Mouse (Mus musculus) left cerebral cortex, postnatal 4 days (tissue): Measurements from ENCODE around the gene Parg. TPM values are rescaled to one million over a fixed set of nuclear protein-coding genes. Genes with fewer than 3 reads are reported as not detected.
A peak's percentile ranks its signal among the peaks of the same experiment; 100 is the strongest.

Experiments used
- DNase-seq: peaks from one replicate; pipeline ENCODE4 v3.0.0-alpha.2; 2022
- intact Hi-C: fragments of 180-260 bp; cut with DNase I; formaldehyde crosslinking; loops from one replicate; pipeline ENCODE4 v1.15.1; 2025
- total RNA-seq, 2 experiments: library from RNA; stranded (reverse); gene quantifications; 2 replicates each; pipeline ENCODE4 v1.2.3; 2021

Parg gene
- total RNA-seq, result 10 to 100 TPM; 42.8 to 44.2 TPM

DNA sequence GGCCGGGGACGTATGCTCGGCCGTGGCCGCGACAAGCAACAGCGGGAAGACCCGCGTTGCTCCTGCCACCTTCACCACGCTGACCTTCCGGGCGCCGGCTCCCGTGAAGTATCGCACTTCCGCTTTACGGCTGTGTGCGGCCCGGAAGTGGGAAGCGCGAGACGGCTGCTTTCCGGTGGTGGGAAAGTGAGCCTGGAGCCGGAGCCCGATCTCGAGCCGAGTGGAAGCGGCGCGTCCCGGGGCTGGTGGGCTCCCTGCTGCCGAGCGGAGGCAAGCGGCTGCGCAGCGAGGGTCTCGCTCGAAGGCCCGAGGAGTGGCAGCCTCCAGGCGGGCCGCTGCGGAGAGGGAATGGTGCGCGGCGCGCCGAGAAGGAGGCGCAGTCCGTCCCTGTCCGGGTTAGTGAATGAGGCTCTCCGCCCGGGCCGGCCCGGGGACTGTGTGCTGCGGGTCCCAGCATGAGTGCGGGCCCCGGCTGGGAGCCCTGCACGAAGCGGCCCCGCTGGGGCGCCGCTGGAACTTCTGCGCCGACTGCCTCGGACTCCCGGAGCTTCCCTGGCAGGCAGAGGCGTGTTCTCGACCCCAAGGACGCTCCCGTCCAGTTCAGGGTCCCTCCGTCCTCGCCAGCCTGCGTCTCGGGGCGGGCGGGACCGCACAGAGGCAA lies at the start of gene Parg, which contains the start of gene Timm23:
Parg (plus strand) TSS at position 159 of the 661 bp plus-strand sequence.
Timm23 (minus strand) TSS at position 108 of the 661 bp plus-strand sequence.
- peak; percentile 86 for DNase-seq
- intact Hi-C loops, result no loop called here

DNA sequence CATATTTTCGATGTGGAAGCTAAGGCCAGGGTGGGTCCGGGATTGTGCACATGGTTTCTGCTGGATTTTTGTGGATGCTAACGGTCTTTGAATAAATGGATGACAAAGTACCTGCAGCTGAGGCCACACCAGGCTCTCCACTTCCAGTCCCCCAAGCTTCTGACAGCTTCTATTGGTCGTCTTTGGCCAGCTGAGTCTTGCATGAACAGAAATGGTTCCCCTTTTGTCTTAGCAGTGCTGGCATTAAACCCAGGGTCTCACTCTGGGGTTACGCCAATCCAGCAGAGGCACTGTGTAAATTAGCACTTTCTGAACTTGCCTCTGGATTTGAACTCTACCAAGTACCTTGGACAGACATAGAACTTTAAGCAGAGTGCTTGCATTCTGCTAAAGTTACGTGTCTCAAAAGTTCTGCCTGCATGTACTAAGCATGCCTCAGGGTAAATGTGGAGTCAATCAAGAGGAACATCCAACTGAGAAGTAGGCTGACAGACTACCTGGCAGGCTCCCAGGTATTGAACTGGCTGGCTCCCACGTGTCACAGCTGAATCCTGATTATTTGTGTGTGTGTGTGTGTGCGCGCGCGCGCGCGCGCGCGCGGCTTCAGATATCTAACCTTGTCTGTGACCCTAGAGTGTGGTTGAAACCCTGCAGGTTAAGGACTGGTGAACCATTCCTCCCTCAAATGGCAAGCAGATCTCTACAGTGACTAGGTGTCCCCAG lies 49.3 kb upstream of the Parg start:
- intact Hi-C loops, result no loop called here
- DNase-seq, result no peak

DNA sequence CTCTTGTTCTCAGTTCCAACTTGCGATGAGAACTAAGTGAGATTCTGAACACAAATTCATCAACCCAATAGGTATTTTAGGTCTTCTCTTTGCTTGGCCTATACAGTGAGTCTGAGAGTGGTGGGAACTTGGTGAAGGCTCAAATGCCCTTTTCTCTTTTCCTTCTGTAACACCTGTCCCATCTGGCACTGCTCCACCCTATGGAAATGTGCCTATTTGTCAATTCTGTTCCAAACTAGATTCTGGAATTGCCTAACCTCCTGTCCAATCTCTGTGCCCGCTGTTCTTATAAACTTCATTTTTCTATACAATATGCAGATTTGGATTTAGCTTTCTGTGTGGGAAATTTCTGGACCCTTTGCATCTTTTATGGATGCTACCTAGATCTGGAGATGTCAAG lies 48.6 kb upstream of the Parg start:
- no peak for DNase-seq
- intact Hi-C loops, result no loop called here

DNA sequence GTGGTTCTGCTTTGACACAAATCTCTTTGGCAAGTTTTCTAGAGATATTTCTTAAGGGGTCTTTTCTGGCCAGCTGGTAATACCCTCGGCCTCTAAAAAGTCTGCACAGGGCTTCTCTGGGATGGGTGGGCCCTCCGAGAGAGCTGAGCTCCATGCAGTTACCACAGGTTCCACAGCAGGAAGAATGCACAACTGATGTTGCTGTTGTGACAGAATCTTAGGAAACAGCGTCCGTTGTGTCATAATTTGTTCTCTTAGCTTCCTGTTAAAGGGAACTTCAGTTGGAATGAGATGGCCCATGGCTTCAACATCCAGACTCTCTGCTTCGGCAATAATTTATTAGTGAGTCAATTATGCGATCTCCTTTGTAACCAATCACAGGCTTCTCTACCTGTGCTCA lies 47.0 kb upstream of the Parg start:
- intact Hi-C loops, result no loop called here

DNA sequence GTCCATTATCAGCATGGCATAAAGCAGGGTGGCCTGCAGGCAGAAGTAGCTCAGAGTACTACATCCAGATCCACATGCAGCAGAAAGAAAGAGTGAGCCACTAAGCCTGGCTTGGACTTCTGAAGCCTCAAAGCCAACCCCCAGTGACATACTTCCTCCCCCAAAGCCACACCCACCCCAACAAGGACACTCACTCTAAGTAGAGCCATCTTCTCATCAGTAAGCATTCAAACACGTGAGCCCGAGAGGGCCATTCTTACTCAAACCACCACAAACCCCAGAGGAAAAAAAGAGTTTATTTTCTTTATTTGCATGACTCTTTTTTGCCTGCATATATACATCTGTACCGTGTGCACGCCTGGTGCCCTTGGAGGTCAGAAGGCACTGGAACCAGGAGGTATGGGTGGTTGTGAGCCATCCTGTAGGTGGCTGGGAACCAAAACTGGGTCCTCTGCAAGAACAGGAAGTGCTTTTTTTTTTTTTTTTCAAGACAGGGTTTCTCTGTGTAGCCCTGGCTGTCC lies 42.5 kb upstream of the Parg start:
- no peak for DNase-seq

More for the DNA sequence above, 47.0 kb upstream of the Parg start:
- DNase-seq, result no peak

DNA sequence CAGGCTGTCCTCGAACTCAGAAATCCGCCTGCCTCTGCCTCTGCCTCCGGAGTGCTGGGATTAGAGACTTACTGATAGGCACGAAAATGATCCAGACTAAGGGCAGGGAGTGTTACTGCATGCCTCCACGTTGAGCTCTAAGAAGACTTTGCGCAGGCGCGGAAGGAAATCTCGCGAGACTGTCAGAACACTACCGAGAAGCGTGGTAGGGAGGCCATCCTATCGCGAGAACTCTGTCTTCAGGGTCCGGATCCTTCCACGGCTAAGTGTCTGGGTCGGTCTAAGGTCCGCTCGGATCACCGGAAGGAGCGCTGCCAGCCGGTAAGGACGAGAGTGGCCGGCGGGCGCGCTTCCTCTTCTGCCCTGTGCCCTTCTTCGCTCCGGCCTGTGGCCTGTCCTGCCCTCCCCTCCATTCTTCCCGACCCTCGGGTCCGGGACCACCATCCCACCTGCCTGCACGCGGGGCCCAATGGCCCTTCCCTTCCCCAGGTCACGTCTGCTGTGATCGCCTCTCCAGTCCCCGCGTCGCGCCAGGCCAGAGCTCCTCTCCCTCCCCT lies 42.0 kb upstream of the Parg start, which contains the start of gene Ncoa4:
Ncoa4 (plus strand) TSS at position 176 of the 557 bp plus-strand sequence.
- peak; percentile 98 for DNase-seq
- intact Hi-C loops, result no loop called here

More for the DNA sequence above, 42.5 kb upstream of the Parg start:
- intact Hi-C loops, result no loop called here

DNA sequence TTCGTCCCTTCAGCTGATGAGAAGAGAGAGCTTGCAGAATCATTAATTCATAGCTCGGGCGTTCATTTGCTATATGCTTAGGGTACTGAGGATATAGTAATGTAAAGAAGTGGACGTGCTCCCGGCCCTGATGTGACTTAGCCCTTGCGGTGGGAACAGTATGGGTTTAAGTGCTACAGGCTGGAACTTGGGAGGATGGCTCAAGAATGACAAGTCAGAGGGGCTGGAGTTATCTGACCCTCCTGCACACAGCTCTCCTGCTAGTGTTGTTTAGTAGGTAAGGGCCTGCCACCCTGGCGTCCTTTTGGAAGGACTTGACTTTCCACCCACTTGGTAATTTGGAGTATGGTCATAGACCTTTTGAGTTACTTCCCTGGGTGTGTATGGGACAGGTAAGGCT lies 41.2 kb upstream of the Parg start:
- no peak for DNase-seq
- intact Hi-C loops, result no loop called here

DNA sequence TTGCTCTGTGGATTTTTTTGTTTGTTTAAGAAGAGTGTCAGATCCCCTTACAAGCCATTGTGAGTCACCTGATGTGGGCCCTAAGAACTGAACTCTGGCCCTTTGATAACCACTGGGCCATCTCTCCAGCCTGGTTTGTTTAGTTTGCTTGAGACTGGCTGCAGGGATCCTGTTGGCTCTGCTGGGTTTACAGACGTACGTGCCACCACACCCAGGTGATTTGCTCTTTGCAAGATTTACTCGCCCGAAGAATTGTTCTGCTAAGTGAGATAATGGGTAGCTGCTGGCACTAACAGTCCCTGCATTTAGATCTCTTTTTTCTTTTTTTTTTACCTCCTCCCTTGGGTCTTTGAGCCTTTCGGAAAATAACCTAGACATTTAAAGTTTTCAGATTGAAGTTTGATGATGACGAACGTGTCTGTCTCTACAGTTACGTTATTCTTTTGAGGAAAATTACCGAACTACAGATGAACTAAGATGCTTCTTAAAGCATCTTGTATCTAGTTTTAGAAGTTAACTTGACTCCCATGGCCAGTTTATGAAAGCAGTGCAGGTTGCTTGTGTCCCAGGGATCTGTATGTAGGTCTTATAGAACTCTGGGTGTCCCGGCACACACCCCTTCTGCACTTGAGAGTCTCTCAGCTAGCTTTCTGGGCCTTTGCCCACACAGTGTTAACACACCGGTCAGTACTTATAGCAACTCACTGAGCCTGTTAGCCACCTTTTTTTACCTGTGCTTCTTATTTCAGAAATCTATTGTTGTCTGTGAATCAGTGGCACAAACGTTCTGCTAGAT lies 40.5 kb upstream of the Parg start:
- intact Hi-C loops, result no loop called here
- no peak for DNase-seq

DNA sequence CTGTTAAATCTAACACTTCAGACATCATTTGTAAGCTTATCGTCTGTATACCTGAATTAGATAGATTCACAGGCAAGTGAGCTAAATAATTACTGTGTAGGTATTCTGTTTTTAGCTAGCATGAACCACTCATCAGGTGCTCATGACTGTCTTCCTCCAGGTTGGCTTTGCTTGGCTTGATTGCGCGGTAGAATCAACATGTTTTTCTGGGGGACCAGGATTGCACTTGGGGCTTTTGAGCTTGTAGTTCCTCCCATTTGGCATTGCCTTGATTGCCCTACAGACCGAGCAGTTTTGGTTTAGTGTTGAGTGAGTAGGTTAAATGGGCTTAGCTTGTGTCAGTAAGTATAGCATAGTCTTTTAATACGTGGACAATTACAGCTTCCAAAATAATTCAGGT lies 39.5 kb upstream of the Parg start:
- DNase-seq, result no peak
- intact Hi-C loops, result no loop called here

DNA sequence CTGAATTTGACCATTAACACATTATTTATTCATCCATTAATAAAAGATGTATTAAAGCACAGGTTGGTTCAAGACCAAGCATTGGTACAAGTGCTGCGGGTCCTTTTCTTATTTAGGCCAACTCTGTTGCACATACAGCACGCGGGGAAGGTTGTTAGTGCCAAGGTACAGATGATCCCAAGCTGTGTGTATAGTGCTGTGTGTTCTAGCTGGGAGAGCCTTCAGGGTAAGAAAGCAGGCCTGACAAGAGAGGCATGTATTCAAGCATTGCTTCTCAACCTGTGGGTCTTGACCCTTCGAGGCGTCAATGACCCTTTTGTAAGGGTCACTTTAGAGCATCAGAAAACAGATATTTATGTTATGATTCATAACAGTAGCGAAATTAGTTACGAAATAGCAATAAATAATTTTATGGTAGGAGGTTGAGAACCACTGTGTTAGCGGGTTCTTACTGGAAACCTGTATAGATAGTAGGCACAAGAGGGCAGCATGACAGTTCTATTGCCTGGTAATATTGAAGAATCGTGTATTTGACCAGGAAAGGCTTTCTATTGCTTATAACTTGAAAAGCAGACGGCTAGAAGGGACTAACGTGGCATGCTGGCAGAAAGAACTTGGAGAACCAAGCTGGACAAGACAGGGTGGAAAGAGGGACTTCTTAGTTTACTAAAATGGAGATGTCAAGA lies 38.4 kb upstream of the Parg start:
- no peak for DNase-seq
- intact Hi-C loops, result no loop called here

DNA sequence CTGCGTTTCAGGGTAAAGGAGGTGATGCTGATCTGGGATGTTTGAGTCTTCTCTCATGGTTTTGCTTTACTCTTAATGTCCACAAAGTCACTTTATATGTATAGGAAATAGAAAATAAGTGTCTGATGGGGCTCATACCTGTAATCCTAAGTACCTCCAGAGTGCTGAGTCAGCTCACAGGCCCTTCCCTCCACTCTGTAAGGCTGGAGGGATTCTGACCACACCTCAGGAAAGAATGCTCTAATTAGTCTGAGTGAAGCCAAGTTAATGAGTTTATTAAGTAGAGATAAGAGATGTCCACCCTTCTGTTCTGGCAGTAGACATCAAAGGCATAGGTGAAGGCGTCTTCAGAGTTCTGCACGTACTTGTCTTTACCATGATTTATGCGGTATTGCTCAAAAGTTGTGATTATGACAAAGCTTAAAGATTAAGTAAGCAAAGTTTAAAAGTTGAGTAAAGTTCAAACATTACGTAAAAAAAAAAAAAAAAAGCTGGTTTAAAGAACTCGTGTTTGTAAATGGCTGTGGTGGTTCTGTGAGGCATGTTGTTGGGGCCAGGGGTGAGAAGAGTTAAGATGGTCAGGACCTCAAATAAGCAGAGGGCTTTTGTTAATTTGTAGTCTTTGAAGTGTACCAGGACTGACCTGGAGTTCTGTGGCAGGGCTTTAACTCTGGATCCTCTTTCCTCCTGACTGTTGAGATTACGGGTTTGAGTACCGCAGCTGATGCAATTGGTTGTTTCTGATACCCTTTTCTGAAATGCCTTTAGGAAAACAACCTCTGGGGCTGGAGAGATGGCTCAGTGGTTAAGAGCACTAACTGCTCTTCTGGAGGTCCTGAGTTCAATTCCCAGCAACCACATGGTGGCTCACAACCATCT lies 37.3 kb upstream of the Parg start:
- intact Hi-C loops, result no loop called here
- DNase-seq, result no peak

DNA sequence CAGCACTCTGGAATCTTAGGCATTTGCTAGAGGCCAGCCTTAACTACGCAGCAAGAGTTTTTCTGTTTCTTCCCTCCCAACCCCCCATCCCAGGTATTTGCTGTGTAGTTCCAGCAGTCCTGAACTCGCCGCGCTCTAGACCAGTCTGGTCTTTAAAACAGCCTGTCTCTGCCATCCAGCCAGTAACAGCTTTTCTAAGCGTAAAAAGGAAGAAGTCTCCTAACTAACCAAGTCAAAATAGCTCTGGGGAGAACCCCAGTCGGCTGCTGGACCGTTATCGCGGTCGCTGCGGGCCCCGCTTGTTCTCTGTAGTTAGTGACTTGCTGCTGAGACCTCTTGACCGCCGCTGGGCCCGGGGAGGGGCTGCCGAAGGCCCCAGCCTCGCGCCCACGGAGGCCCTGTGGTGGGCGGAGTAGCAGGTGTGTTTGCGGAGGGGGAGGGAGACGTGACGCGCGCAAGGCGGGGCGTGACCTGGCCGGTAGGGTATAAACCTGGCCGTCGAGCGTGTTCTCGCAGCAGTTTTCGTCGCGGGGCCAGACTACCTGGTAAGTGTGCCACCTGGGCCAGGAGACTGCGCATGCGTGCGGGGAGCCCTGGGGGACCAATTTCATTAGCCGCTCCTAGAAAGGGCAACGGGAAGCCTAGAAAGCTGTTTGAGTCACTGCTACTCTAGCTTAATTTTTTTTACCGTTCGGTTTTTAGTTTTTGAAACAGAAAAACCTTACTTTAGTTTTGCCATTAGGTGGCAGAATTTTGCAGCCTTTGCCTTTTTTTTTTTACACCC lies 36.3 kb upstream of the Parg start:
- intact Hi-C loops, result no loop called here
- peak; percentile 69 for DNase-seq

DNA sequence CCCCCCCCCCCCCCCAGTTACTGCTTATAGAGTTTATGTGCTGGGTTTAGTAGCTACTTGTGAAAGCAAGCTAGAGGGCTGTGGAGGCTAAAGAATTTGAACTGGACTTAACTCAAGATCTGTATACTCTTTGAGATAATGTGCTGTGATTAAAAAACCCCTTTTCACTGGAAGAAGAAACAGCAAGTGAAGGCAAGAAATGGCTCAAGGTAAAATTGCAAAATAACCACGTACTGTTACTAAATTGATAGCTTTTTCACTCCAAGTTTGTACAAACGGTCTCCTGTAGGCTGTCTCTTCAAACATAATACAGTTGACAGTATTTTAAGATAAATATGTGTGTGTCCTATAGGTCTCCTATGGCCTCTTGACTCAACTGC lies 35.7 kb upstream of the Parg start:
- no peak for DNase-seq
- intact Hi-C loops, result no loop called here

DNA sequence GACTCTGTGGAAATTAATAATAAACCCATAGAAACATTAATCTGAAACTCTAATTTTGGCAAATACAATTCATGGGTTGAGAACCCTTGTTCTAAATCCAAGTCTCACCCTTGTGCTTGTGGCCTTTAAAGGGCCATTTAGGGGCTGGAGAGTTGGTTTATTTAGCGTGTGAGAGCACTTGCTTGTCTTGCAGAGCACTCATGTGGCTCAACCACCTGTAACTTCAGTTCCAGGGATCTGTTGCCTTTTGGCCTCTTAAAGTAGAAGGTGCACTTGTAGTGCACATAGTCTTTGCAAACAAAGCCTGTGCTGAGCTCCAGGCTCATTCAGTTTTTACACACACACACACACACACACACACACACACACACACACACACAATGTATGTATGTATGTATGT lies 34.9 kb upstream of the Parg start:
- intact Hi-C loops, result no loop called here
- DNase-seq, result no peak

DNA sequence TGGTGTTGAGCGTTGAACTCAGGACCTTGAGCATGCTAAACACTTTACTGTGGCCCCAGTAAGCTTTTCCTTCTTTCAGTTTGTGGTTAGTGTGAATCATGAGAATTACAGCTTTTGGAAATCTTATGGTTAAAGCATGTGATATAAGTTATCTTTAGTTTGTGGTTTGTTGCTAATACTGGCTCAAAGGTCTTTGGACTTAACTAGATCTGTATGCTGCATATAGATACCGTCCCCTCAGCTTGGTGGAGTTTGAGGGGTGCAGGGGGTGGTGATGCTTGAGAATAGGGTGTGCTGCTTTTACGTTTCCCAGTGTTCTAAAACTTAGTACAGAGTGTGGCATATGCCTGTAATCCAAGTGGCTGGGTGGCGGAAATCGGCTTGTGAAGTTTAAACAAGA lies 34.4 kb upstream of the Parg start:
- intact Hi-C loops, result no loop called here
- DNase-seq, result no peak

DNA sequence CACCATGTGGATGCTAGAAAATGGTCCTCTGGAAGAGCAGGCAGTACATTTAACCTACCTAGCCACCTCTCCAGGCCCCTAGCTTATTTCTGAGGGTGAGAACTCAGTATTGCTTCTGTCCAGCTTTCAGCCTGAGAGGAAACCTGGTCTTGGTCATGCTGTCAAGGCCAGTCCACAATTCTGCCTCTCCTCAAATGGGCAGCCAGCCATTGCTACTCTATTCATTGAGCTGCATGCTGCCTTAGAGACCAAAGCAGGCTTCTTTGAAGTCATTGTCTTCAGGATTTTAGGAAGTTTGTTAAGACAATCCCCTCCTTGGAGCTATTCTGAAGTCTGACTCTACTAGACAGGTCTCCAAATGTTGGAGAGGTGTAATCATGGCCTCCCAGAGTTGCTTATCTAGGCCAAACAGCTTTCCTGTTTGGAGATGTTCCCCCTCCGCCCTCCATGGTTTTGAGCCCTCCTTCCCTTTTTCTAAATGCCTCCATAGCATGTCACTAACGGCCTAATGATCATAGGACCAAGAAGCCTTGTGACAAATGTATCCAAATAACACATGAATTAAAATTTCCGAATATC lies 33.0 kb upstream of the Parg start:
- no peak for DNase-seq
- intact Hi-C loops, result no loop called here

DNA sequence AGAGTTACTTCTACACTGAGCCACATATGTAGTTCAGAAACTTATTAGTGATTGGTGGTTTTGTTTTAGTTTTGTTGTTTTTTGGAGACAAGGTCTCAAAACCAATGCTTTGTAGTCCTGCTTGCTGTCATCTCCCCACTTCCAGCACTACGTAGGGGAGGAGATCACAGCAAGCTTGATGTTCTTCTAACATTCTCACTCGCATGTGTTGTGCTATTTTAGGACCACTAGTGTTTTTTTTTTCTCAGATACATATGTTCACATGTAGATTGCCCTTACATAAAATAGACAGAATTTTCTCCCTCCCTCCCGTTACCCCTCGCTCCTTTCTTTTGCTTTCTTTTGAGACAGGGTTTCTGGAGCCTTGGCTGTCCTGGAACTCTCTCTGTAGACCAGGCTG lies 31.6 kb upstream of the Parg start:
- intact Hi-C loops, result no loop called here
- no peak for DNase-seq

DNA sequence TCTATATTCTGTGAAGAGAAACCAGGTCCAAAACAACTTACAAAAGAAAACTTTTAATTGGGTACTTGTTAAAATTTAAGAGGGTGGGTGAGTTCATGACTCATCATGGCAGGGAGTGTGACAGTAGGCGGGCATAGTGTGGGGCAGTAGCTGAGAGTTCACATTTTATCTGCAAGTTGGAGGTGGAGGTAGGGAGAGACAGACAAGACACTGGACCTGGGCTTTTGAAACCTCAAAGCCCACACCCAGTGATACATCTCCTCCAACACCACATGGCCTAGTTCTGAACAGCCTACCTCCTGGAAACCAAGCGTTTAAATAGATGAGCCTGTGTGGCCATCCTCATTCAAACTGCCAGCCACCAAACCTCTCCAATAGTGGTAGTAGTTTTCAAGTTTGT lies 26.4 kb upstream of the Parg start:
- intact Hi-C loops, result no loop called here
- no peak for DNase-seq
